Mouse (Mus musculus): ENCODE measurements around the gene Mdn1.

GRCm38 (mm10) chr4:32656146-32656904 is 594 bp upstream of the Mdn1 start:
- TF ChIP-seq HCFC1 (IDR thresholded peaks at IDR 0.05; ENCODE audit: borderline replicate concordance, insufficient read depth, low read length) (no peak), ZNF384 (IDR thresholded peaks at IDR 0.05; ENCODE audit: low read depth, low read length) (no peak)
